Mouse (Mus musculus): ENCODE results near the gene 4930430F08Rik. TPM values are rescaled to one million over a fixed set of nuclear protein-coding genes. Genes with fewer than 3 reads are reported as not detected.

Gene 4930430F08Rik
- 11.9 and 12.4 TPM in 2 replicates for polyA plus RNA-seq (2014; fragmentation: Nextera tagmentation; extraction: Ambion mirVana)

GRCm38 (mm10) chr10:100590323-100590722 lies at the start of gene 4930430F08Rik, which contains the start of gene 1700017N19Rik:
TSS of gene 4930430F08Rik (minus strand) at chr10:100590423.
TSS of gene 1700017N19Rik (plus strand) at chr10:100590484.
- 80% methylated on average over 1 of the region's 1 CpGs for WGBS
- no peaks in the 10 kb centered on the region for H3K36me3 ChIP-seq (ENCODE audit: control insufficient read depth, insufficient read depth, low read length)

GRCm38 (mm10) chr10:100629762-100630438 lies 39.7 kb upstream of the 4930430F08Rik start:
- Histone ChIP-seq H3K36me3 (ENCODE audit: control insufficient read depth, insufficient read depth, low read length) (no peaks in the 10 kb centered on the region), H3K27ac (ENCODE audit: low read depth, low read length) (no peak overlapping the region), H3K27me3 (ENCODE audit: control insufficient read depth, insufficient read depth, low read length) (no peaks in the 10 kb centered on the region), H3K4me3 (ENCODE audit: low read length) (no peak overlapping the region; the same call in 1 of the 2 replicates), H3K4me2 (replicated peaks; ENCODE audit: low read depth, low read length) (peak overlapping the region; percentile 27), H3K9me3 (ENCODE audit: control insufficient read depth, low read length) (no peaks in the 10 kb centered on the region), H3K9ac (ENCODE audit: low read depth, low read length) (no peak overlapping the region), H3K4me1 (ENCODE audit: control insufficient read depth, insufficient read depth, low read length) (no peaks in the 10 kb centered on the region)
- ATAC-seq (ENCODE audit: low FRiP score, low TSS enrichment) = no peak
- WGBS = 30% methylated on average over 20 of the region's 20 CpGs

More at GRCm38 (mm10) chr10:100590323-100590722, at the start of gene 4930430F08Rik, which contains the start of gene 1700017N19Rik:
- H3K27me3 ChIP-seq (ENCODE audit: control insufficient read depth, insufficient read depth, low read length) = no peaks in the 10 kb centered on the region
- no peak for ATAC-seq (ENCODE audit: low FRiP score, low TSS enrichment)
- peak within 1 kb of the TSS; percentile 69 for H3K4me3 ChIP-seq (ENCODE audit: low read length)
- no peak within 1 kb of the TSS for H3K9ac ChIP-seq (ENCODE audit: low read depth, low read length)
- H3K4me2 ChIP-seq (replicated peaks; ENCODE audit: low read depth, low read length) = peak within 1 kb of the TSS; percentile 70
- no peaks in the 10 kb centered on the region for H3K9me3 ChIP-seq (ENCODE audit: control insufficient read depth, low read length)
- peaks cover 5% of the 10 kb centered on the region; the same call in 1 of the 2 replicates for H3K4me1 ChIP-seq (ENCODE audit: control insufficient read depth, insufficient read depth, low read length)
- no peak within 1 kb of the TSS for H3K27ac ChIP-seq (ENCODE audit: low read depth, low read length)

GRCm38 (mm10) chr10:100622494-100622893 lies 32.3 kb upstream of the 4930430F08Rik start:
- peak; percentile 68; the same call in 1 of the 2 replicates for ATAC-seq (ENCODE audit: low FRiP score, low TSS enrichment)
- H3K9ac ChIP-seq (ENCODE audit: low read depth, low read length) = no peak overlapping the region
- H3K27me3 ChIP-seq (ENCODE audit: control insufficient read depth, insufficient read depth, low read length) = no peaks in the 10 kb centered on the region
- 30% methylated on average over 3 of the region's 3 CpGs for WGBS
- H3K9me3 ChIP-seq (ENCODE audit: control insufficient read depth, low read length) = no peaks in the 10 kb centered on the region
- no peak overlapping the region for H3K27ac ChIP-seq (ENCODE audit: low read depth, low read length)
- no peak overlapping the region for H3K4me2 ChIP-seq (replicated peaks; ENCODE audit: low read depth, low read length)
- H3K36me3 ChIP-seq (ENCODE audit: control insufficient read depth, insufficient read depth, low read length) = no peaks in the 10 kb centered on the region
- no peaks in the 10 kb centered on the region for H3K4me1 ChIP-seq (ENCODE audit: control insufficient read depth, insufficient read depth, low read length)
- no peak overlapping the region for H3K4me3 ChIP-seq (ENCODE audit: low read length)

- no peak overlapping the region for H3K4me2 ChIP-seq (replicated peaks; ENCODE audit: low read depth, low read length)
- no peaks in the 10 kb centered on the region for H3K36me3 ChIP-seq (ENCODE audit: control insufficient read depth, insufficient read depth, low read length)
- no peak overlapping the region for H3K4me3 ChIP-seq (ENCODE audit: low read length)
- WGBS = 96% methylated on average over 12 of the region's 12 CpGs
- no peaks in the 10 kb centered on the region for H3K4me1 ChIP-seq (ENCODE audit: control insufficient read depth, insufficient read depth, low read length)
- no peaks in the 10 kb centered on the region for H3K9me3 ChIP-seq (ENCODE audit: control insufficient read depth, low read length)
- H3K27ac ChIP-seq (ENCODE audit: low read depth, low read length) = no peak overlapping the region
- no peak for ATAC-seq (ENCODE audit: low FRiP score, low TSS enrichment)
- H3K9ac ChIP-seq (ENCODE audit: low read depth, low read length) = no peak overlapping the region
- no peaks in the 10 kb centered on the region for H3K27me3 ChIP-seq (ENCODE audit: control insufficient read depth, insufficient read depth, low read length)
Measured at GRCm38 (mm10) chr10:100620040-100620439, 29.8 kb upstream of the 4930430F08Rik start.

- Histone ChIP-seq H3K4me2 (replicated peaks; ENCODE audit: low read depth, low read length) (no peak overlapping the region), H3K4me1 (ENCODE audit: control insufficient read depth, insufficient read depth, low read length) (no peaks in the 10 kb centered on the region), H3K9me3 (ENCODE audit: control insufficient read depth, low read length) (no peaks in the 10 kb centered on the region), H3K27me3 (ENCODE audit: control insufficient read depth, insufficient read depth, low read length) (no peaks in the 10 kb centered on the region), H3K4me3 (ENCODE audit: low read length) (no peak overlapping the region), H3K27ac (ENCODE audit: low read depth, low read length) (no peak overlapping the region), H3K36me3 (ENCODE audit: control insufficient read depth, insufficient read depth, low read length) (no peaks in the 10 kb centered on the region), H3K9ac (ENCODE audit: low read depth, low read length) (no peak overlapping the region)
- no peak for ATAC-seq (ENCODE audit: low FRiP score, low TSS enrichment)
- 82% methylated on average over 7 of the region's 7 CpGs for WGBS
Measured at GRCm38 (mm10) chr10:100619474-100619873, 29.3 kb upstream of the 4930430F08Rik start.

- H3K27ac ChIP-seq (ENCODE audit: low read depth, low read length) = no peak overlapping the region
- no peak overlapping the region for H3K4me2 ChIP-seq (replicated peaks; ENCODE audit: low read depth, low read length)
- ATAC-seq (ENCODE audit: low FRiP score, low TSS enrichment) = no peak
- no peaks in the 10 kb centered on the region for H3K9me3 ChIP-seq (ENCODE audit: control insufficient read depth, low read length)
- H3K27me3 ChIP-seq (ENCODE audit: control insufficient read depth, insufficient read depth, low read length) = no peaks in the 10 kb centered on the region
- no peak overlapping the region for H3K9ac ChIP-seq (ENCODE audit: low read depth, low read length)
- WGBS = 82% methylated on average over 6 of the region's 6 CpGs
- no peaks in the 10 kb centered on the region for H3K36me3 ChIP-seq (ENCODE audit: control insufficient read depth, insufficient read depth, low read length)
- no peaks in the 10 kb centered on the region for H3K4me1 ChIP-seq (ENCODE audit: control insufficient read depth, insufficient read depth, low read length)
- H3K4me3 ChIP-seq (ENCODE audit: low read length) = no peak overlapping the region
Measured at GRCm38 (mm10) chr10:100617233-100617903, 27.1 kb upstream of the 4930430F08Rik start.

- 47% methylated on average over 2 of the region's 2 CpGs for WGBS
- peak; percentile 72; the same call in 1 of the 2 replicates for ATAC-seq (ENCODE audit: low FRiP score, low TSS enrichment)
- no peaks in the 10 kb centered on the region for H3K36me3 ChIP-seq (ENCODE audit: control insufficient read depth, insufficient read depth, low read length)
- H3K4me3 ChIP-seq (ENCODE audit: low read length) = no peak overlapping the region
- no peak overlapping the region for H3K4me2 ChIP-seq (replicated peaks; ENCODE audit: low read depth, low read length)
- no peaks in the 10 kb centered on the region for H3K27me3 ChIP-seq (ENCODE audit: control insufficient read depth, insufficient read depth, low read length)
- no peak overlapping the region for H3K9ac ChIP-seq (ENCODE audit: low read depth, low read length)
- no peaks in the 10 kb centered on the region for H3K9me3 ChIP-seq (ENCODE audit: control insufficient read depth, low read length)
- H3K27ac ChIP-seq (ENCODE audit: low read depth, low read length) = no peak overlapping the region
- no peaks in the 10 kb centered on the region for H3K4me1 ChIP-seq (ENCODE audit: control insufficient read depth, insufficient read depth, low read length)
Measured at GRCm38 (mm10) chr10:100604254-100604653, 14.0 kb upstream of the 4930430F08Rik start.

GRCm38 (mm10) chr10:100603511-100603910 lies 13.3 kb upstream of the 4930430F08Rik start:
- Histone ChIP-seq H3K4me1 (ENCODE audit: control insufficient read depth, insufficient read depth, low read length) (no peaks in the 10 kb centered on the region), H3K9me3 (ENCODE audit: control insufficient read depth, low read length) (no peaks in the 10 kb centered on the region), H3K27ac (ENCODE audit: low read depth, low read length) (no peak overlapping the region), H3K9ac (ENCODE audit: low read depth, low read length) (no peak overlapping the region), H3K36me3 (ENCODE audit: control insufficient read depth, insufficient read depth, low read length) (no peaks in the 10 kb centered on the region), H3K27me3 (ENCODE audit: control insufficient read depth, insufficient read depth, low read length) (no peaks in the 10 kb centered on the region), H3K4me2 (replicated peaks; ENCODE audit: low read depth, low read length) (no peak overlapping the region), H3K4me3 (ENCODE audit: low read length) (no peak overlapping the region)
- ATAC-seq (ENCODE audit: low FRiP score, low TSS enrichment) = no peak
- 91% methylated on average over 9 of the region's 9 CpGs for WGBS

GRCm38 (mm10) chr10:100598339-100598738 lies 8.1 kb upstream of the 4930430F08Rik start:
- peak; percentile 89 for ATAC-seq (ENCODE audit: low FRiP score, low TSS enrichment)
- H3K27ac ChIP-seq (ENCODE audit: low read depth, low read length) = no peak overlapping the region
- H3K9me3 ChIP-seq (ENCODE audit: control insufficient read depth, low read length) = no peaks in the 10 kb centered on the region
- H3K27me3 ChIP-seq (ENCODE audit: control insufficient read depth, insufficient read depth, low read length) = no peaks in the 10 kb centered on the region
- H3K4me1 ChIP-seq (ENCODE audit: control insufficient read depth, insufficient read depth, low read length) = no peaks in the 10 kb centered on the region
- no peak overlapping the region for H3K4me2 ChIP-seq (replicated peaks; ENCODE audit: low read depth, low read length)
- no peak overlapping the region for H3K9ac ChIP-seq (ENCODE audit: low read depth, low read length)
- WGBS = 35% methylated on average over 3 of the region's 3 CpGs
- no peak overlapping the region for H3K4me3 ChIP-seq (ENCODE audit: low read length)
- H3K36me3 ChIP-seq (ENCODE audit: control insufficient read depth, insufficient read depth, low read length) = no peaks in the 10 kb centered on the region

All from kidney, embryonic 14.5 days (tissue).